Mouse (Mus musculus) limb, embryonic 14.5 days (tissue): ENCODE data around the gene Ostm1. TPM values are rescaled to one million over a fixed set of nuclear protein-coding genes. Genes with fewer than 3 reads are reported as not detected.

Source experiments
- ATAC-seq: fragments of 200-750 bp; cut with Nextera tagmentation; 2 replicates; pipeline ENCODE4 v1.8.0; 2017; ENCODE audit warnings: low read depth, moderate number of reproducible peaks, moderate TSS enrichment; ENCODE audit not compliant: low FRiP score
- DNase-seq: peaks from one replicate; pipeline ENCODE4 v3.0.0-alpha.2; 2015; ENCODE audit warnings: low spot score
- H3K27ac ChIP-seq: fragments of 300-500 bp; sonication (generic); replicated peaks from 2 replicates; pipeline ENCODE4 v1.5.1; 2014; ENCODE audit warnings: low read depth, mild to moderate bottlenecking, low read length, moderate library complexity, mixed read lengths
- H3K27me3 ChIP-seq: fragments of 300-500 bp; sonication (generic); 2 replicates; pipeline ENCODE4 v1.6.1; 2014; ENCODE audit warnings: low read length, mixed read lengths; ENCODE audit not compliant: control insufficient read depth, insufficient read depth
- H3K36me3 ChIP-seq: fragments of 300-500 bp; sonication (generic); 2 replicates; pipeline ENCODE4 v1.6.1; 2014; ENCODE audit warnings: mild to moderate bottlenecking, low read length, moderate library complexity, mixed read lengths; ENCODE audit not compliant: control insufficient read depth, insufficient read depth
- H3K4me1 ChIP-seq: fragments of 300-500 bp; sonication (generic); 2 replicates; pipeline ENCODE4 v1.6.1; 2014; ENCODE audit warnings: antibody characterized with exemption, low read length, mixed read lengths; ENCODE audit not compliant: control insufficient read depth, insufficient read depth
- H3K4me2 ChIP-seq: fragments of 300-500 bp; sonication (generic); replicated peaks from 2 replicates; pipeline ENCODE4 v1.6.1; 2014; ENCODE audit warnings: low read depth, mild to moderate bottlenecking, low read length, moderate library complexity; ENCODE audit not compliant: severe bottlenecking
- H3K4me3 ChIP-seq: fragments of 300-500 bp; sonication (generic); replicated peaks from 2 replicates; pipeline ENCODE4 v1.5.1; 2014; ENCODE audit warnings: low read length
- H3K9ac ChIP-seq: fragments of 300-500 bp; sonication (generic); 2 replicates; pipeline ENCODE4 v1.6.1; 2014; ENCODE audit warnings: mild to moderate bottlenecking, low read depth, low read length, moderate library complexity; ENCODE audit not compliant: severe bottlenecking
- H3K9me3 ChIP-seq: fragments of 300-500 bp; sonication (generic); 2 replicates; pipeline ENCODE4 v1.6.1; 2016; ENCODE audit warnings: low read length; ENCODE audit not compliant: control insufficient read depth
- POLR2A ChIP-seq: fragments of 200-500 bp; IDR thresholded peaks from 2 replicates; pipeline ENCODE4 v1.8.0; 2012; ENCODE audit warnings: inconsistent platforms, mild to moderate bottlenecking, moderate library complexity, borderline replicate concordance; ENCODE audit not compliant: insufficient read depth, insufficient read length; ENCODE audit errors: extremely low read depth
- WGBS: fragments of 180-500 bp; shearing (Covaris S2); extraction: QIAGEN DNeasy Blood & Tissue Kit; methylation state at CpG from one replicate; pipeline ENCODE4 v1.1.7; 2014; 5-methylcytosine and 5-hydroxymethylcytosine counted together
- polyA plus RNA-seq, 2 experiments: library from polyadenylated mRNA; depleted of rRNA in 1 of 2; stranded (reverse) in 1 of 2; unstranded in 1 of 2; fragments of >200 nt; fragmentation: Nextera tagmentation in 1 of 2; extraction: Ambion mirVana in 1 of 2; gene quantifications; 2 replicates each; pipeline versions ENCODE4 v1.2.1 to v1.2.3; 2012 to 2014

Gene Ostm1
- polyA plus RNA-seq, 2 experiments: 6.9 to 12.0 TPM

DNA sequence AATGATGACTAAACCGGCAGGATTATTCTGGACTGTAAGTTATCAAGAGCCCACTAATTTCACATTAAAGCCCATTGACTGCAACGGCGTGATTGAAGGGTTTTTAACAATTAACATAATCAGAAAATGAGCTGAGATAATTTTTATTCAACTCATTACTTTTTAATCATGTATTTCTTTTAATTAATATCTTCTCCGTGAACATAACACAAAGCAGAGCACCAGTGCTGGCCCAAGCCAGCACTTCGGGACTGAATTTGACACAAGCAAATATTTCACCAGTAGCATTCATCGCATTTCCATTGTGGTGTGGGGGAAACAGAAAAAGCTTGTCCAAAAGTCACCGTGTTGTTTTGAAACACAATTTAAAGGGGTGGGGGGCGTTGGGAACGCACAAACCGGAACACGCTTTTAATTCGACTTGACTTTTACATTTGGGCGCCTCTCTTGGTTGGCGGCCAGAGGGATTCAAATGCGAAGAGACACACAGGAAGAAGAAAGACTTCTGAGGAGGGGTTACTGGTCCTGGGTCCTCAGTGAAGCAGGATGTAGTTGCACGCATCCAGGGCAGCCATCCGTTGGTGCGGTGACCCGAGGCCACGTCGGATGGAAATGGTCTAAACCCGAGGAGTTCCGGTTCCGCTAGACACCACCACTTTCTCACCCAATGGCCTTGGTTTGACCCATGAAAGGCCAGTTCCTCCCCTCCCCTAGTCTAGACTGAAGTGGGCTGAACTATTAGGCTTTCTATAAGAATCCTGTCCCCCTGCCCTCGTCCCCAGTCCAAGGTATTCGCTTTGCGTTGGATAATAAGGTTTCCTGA lies 52.9 kb downstream of the Ostm1 start:
- Histone ChIP-seq H3K4me2 (peak overlapping the region; percentile 18; the same call in 1 of the 2 replicates), H3K4me3 (0 out of 2 replicates have a peak overlapping the region, but pooled peaks have one; percentile 2), H3K27me3 (peaks cover 62% of the 10 kb centered on the region), H3K27ac (no peak overlapping the region), H3K9me3 (no peaks in the 10 kb centered on the region), H3K4me1 (peaks cover 12% of the 10 kb centered on the region; the same call in 1 of the 2 replicates), H3K9ac (no peak overlapping the region), H3K36me3 (no peaks in the 10 kb centered on the region)
- DNase-seq (peak; percentile 3), ATAC-seq (no peak)
- WGBS: 2% methylated on average over 27 of the region's 27 CpGs
- no peak for TF ChIP-seq POLR2A

DNA sequence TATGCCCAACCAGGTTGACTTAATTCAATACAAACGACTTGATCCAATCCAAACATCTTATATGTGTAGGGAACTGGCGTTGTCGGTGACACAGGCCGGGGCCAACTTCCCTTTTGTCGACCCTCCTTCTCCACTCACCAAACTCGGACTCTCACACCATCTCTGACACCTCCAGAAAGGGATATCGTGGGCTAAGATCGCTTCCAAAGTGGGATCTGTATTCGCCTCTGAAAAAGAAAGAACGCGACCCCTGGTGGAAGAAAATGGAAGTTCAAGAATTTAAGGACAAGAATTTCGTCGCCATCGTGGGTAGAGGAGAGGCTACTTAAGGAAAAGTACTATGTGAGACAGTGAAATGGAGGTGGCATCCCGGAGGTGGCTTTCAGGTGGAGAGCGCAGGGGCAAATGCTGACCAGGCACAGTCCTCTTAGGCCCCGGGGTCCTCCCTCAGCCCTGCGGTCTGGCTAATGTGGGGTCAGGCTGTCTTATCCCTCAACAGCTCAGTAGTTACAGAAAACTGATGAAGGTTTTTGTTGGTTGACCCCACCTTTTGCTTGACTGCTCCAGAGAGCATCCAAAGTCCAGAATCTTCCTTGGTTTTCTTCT lies 53.7 kb downstream of the Ostm1 start:
- ATAC-seq: no peak
- peak; percentile 64 for DNase-seq
- WGBS: 5% methylated on average over 18 of the region's 18 CpGs
- H3K4me1 ChIP-seq: peaks cover 9% of the 10 kb centered on the region; the same call in 1 of the 2 replicates
- no peak overlapping the region for H3K4me3 ChIP-seq
- H3K4me2 ChIP-seq: no peak overlapping the region
- no peak overlapping the region for H3K27ac ChIP-seq
- peaks cover 55% of the 10 kb centered on the region for H3K27me3 ChIP-seq
- no peak for TF ChIP-seq POLR2A
- no peaks in the 10 kb centered on the region for H3K36me3 ChIP-seq
- H3K9me3 ChIP-seq: no peaks in the 10 kb centered on the region
- no peak overlapping the region for H3K9ac ChIP-seq

DNA sequence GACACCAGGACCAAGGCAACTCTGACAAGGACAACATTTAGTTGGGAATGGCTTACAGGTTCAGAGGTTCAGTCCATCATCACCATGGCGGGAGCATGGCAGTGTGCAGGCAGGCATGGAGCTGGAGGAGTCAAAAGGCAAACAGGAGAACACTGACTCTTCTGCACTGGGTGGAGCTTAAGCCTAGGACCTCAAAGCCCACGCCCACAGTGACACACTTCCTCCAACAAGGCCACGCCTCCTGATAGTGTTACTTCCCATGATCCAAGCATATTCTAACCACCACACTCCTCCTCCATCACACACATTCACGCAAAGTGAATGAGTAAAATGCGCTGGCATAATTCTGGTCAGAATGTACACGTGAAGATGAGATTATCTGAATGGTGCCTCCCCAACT lies 56.2 kb downstream of the Ostm1 start:
- H3K4me2 ChIP-seq: no peak overlapping the region
- no peak overlapping the region for H3K9ac ChIP-seq
- H3K27me3 ChIP-seq: peaks cover 30% of the 10 kb centered on the region
- WGBS: 81% methylated on average over 6 of the region's 6 CpGs
- no peak overlapping the region for H3K4me3 ChIP-seq
- no peak overlapping the region for H3K27ac ChIP-seq
- TF ChIP-seq POLR2A: no peak
- no peaks in the 10 kb centered on the region for H3K4me1 ChIP-seq
- ATAC-seq: no peak
- no peaks in the 10 kb centered on the region for H3K36me3 ChIP-seq
- no peaks in the 10 kb centered on the region for H3K9me3 ChIP-seq
- DNase-seq: no peak

DNA sequence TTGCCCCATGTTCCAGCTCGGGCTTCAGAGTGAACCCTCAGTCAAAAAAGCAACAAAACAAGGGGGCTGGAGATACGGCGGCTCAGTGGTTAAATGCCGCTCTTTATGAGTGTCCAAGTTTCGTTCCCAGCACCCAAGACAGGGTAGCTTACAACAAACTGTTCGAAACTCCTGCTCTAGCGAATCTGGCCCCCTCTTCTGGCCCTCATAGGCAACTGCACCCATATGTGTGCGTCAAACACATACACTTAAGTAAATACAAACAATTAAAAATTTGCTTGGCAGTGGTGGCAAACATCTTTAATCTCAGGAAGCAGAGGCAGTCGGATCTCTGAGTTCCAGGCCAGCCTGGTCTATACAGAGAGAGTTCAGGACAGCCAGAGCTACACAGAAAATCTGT lies 60.0 kb downstream of the Ostm1 start:
- DNase-seq (no peak), ATAC-seq (no peak)
- 82% methylated on average over 9 of the region's 9 CpGs for WGBS
- H3K4me2 ChIP-seq: no peak overlapping the region
- no peak overlapping the region for H3K27ac ChIP-seq
- H3K9me3 ChIP-seq: no peaks in the 10 kb centered on the region
- no peak overlapping the region for H3K4me3 ChIP-seq
- no peaks in the 10 kb centered on the region for H3K27me3 ChIP-seq
- H3K9ac ChIP-seq: no peak overlapping the region
- no peak for TF ChIP-seq POLR2A
- no peaks in the 10 kb centered on the region for H3K4me1 ChIP-seq
- H3K36me3 ChIP-seq: no peaks in the 10 kb centered on the region

DNA sequence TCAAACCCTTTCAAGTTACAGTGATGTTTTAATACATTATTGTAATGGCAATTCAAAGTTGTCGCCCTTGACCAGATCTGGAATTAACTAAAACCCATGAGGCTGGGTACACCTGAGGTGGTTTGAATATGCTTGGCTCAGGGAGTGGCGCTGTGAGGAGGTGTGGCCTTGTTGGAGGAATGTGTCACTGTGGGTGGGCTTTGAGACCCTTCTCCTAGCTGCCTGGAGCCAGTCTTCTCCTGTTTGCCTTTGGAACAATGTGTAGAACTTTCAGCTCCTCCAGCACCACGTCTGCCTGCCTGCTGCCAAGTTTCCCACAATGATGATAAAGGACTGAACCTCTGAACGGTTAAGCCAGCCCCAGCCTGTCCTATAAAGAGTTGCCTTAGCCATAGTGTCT lies 62.7 kb downstream of the Ostm1 start:
- Histone ChIP-seq H3K4me1 (no peaks in the 10 kb centered on the region), H3K9me3 (no peaks in the 10 kb centered on the region), H3K4me2 (no peak overlapping the region), H3K27ac (no peak overlapping the region), H3K9ac (no peak overlapping the region), H3K27me3 (no peaks in the 10 kb centered on the region), H3K4me3 (no peak overlapping the region), H3K36me3 (no peaks in the 10 kb centered on the region)
- ATAC-seq: no peak
- no peak for TF ChIP-seq POLR2A
- no peak for DNase-seq
- WGBS: 53% methylated on average over 4 of the region's 4 CpGs
